Mouse (Mus musculus): Measurements from ENCODE around the gene Asic2.

Gene Asic2

GRCm38 (mm10) chr11:81968401-81968881 lies at the start of gene Asic2:
Gene Asic2 (minus strand): TSS chr11:81968457.
- DNase-seq (ENCODE audit: low spot score): no peak

GRCm38 (mm10) chr11:82016181-82016780 lies 48.0 kb upstream of the Asic2 start:
- DNase-seq (ENCODE audit: low spot score): no peak

DNA sequence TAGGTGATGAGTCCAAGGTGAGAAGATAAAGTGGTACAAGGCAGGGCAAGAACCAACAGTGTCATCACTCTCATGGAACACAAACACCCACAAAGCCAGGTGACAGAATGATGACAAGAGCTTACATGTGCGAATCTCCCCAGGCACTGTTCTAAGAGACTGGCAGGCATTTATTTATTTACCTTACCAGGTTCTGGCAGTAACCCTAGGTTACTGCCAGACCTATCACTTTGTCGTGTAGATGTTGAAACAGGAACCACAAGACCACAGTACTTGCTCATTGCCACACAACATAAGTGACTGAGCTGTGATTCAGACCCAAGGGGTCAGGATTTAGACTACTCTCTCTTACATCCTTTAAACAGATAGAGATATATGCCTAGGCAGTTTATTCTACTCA lies 46.8 kb upstream of the Asic2 start:
- DNase-seq (ENCODE audit: low spot score): no peak

DNA sequence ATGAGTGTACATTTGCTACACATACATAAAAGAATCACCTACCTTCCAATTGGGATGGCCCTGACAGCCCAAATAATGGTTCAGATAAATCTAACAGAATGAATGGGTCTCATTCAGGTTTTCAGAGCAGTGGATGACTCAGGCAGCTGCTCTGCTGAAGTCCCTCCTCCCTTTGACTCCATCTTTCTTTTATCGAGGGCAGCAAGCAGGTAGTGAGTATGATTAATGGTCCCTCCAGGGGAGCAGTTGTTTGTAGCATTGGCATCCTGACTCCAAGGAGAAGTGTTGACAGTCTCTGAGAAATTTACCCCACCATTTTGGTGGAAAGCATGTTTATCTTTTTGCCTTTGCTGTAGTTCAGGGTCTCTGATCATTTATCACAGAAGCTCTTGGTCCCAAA lies 45.5 kb upstream of the Asic2 start:
- DNase-seq (ENCODE audit: low spot score): no peak

GRCm38 (mm10) chr11:82011411-82012193 lies 43.3 kb upstream of the Asic2 start:
- peak; percentile 25 for DNase-seq (ENCODE audit: low spot score)

DNA sequence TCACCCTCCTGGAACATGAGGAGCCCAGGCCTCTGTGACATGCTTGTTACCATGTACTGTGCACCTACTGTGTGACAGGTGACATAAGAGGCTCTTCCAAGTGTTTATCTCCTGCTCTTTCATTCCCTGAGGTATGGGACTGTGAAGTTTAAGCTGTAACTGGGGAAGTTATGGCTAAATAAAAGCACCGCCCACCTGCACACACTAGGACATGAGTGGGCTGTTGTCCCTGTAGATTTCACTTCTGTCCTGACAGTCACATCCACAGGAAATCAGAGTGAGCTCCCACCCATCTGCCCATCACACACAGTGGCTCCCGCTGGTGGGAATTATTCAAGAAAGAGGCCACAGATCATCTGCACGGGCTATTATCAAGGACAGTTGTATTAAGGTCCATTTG lies 41.9 kb upstream of the Asic2 start:
- DNase-seq (ENCODE audit: low spot score): no peak

GRCm38 (mm10) chr11:82006796-82007423 lies 38.7 kb upstream of the Asic2 start:
- DNase-seq (ENCODE audit: low spot score): peak; percentile 68

GRCm38 (mm10) chr11:82004810-82005209 lies 36.6 kb upstream of the Asic2 start:
- no peak for DNase-seq (ENCODE audit: low spot score)

DNA sequence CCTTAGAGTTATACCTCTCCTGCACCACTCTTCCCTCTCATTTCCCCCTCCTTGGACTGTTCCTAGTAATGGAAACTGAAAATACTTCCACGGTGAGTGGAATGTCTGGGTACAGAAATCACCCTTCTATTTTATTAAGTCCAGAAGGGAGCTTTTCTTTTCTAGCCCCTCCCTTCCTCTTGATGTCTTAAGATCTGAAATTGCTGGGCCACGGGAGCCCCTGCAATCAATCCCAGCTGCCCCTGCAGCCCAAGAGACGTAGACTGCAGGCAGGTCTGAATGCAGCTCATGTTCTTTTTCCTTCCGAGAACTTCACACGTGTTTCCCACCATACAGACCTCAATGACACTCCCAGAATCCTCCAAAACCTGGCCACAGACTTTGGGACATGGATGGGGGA lies 32.3 kb upstream of the Asic2 start:
- DNase-seq (ENCODE audit: low spot score): no peak

DNA sequence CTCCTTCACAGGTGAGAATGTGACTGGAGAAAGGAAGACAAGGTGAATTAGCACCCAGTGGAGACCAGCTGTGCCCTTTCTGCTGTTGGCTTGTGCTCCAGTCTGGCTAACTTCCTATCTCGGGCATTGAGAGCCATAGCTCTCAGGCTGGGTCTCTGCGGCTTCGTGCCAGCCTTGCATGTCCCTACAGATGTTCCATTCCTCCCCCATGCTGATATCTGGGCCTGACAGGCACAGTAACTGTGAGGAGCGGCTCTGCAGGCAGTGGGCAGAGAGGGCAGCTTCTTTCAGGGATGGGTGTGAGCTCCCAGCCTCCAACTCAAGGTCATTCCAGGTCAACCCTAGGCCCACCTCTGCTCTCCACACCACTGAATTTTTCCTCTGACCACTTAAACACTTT lies 31.2 kb upstream of the Asic2 start:
- DNase-seq (ENCODE audit: low spot score): no peak

- DNase-seq (ENCODE audit: low spot score): no peak
These were observed 30.4 kb upstream of the Asic2 start for GRCm38 (mm10) chr11:81998646-81999045.

GRCm38 (mm10) chr11:81997085-81997484 lies 28.8 kb upstream of the Asic2 start:
- no peak for DNase-seq (ENCODE audit: low spot score)

DNA sequence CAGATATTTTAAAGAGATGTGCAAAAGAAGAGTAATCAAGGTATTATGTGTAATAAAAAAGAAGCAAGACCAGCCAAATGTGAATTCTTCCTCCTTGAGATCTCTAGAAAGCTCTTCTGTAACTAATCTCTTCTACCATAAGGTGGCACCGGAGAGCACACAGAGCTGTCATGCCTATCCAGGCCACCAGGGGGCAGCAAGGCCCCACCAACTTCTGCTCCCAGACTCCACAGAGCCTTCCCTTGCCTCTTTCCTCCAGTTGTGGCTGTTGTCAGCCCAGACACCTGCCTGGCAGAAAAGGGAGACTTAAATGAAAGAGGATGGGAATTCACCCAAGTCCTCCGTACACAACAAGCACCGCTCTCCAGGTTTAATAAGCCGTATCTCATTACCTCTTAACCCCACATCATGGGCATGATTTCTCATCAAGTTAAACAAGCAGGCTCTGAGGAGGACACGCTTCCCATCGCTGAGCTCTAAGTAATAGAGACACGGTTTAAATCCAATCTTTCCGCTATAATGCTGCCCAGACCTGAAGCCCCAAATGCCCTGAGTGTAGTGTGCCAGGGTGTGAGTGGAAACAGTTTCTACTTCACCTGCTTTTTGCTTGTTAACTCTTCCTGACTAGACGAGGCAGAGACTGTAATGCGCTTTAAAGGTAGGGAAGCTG lies 28.1 kb upstream of the Asic2 start:
- DNase-seq (ENCODE audit: low spot score): peak; percentile 43

DNA sequence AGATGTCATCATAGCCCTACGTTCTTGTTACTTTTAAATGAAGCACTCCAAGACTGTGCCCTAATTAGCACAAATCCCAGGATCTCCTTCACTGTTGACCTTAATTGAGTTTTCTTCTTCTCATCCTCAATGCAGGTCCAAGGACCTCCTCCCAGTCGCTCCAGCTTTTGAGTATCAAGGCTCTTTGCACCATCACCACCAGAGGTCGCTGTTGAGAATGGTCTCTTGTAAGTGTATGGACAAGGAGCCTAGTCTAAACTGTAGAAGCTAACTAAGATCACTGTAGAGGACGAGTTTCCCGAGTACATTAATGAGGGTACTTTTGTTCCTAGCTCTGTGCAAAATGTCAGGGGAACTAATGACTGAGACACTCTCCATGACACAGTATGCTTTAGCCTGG lies 14.9 kb upstream of the Asic2 start:
- peak; percentile 24 for DNase-seq (ENCODE audit: low spot score)

- no peak for DNase-seq (ENCODE audit: low spot score)
These were observed 13.9 kb upstream of the Asic2 start for GRCm38 (mm10) chr11:81982191-81982590.

GRCm38 (mm10) chr11:81974577-81974976 lies 6.3 kb upstream of the Asic2 start:
- no peak for DNase-seq (ENCODE audit: low spot score)

DNA sequence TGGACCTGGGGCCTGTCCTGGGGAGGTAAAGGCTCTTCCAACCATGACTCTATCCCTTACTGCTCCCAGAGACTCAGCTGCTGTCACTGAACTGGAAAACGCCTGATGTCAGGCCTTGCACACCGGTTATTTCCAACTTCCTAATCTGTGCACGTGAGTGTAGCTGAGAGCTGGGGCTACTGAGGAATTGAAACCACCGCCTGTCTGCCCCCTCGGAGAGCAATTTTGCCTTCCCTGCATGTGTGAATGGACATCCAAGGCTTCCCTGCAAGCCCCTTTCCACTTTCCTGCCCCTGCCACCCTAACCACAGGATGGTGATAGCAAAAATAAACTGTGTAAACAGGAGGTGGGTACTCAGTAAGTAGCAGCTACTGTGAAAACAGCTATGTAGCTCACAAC lies 5.4 kb upstream of the Asic2 start:
- no peak for DNase-seq (ENCODE audit: low spot score)

GRCm38 (mm10) chr11:81972044-81972443 lies 3.8 kb upstream of the Asic2 start:
- DNase-seq (ENCODE audit: low spot score): no peak

DNA sequence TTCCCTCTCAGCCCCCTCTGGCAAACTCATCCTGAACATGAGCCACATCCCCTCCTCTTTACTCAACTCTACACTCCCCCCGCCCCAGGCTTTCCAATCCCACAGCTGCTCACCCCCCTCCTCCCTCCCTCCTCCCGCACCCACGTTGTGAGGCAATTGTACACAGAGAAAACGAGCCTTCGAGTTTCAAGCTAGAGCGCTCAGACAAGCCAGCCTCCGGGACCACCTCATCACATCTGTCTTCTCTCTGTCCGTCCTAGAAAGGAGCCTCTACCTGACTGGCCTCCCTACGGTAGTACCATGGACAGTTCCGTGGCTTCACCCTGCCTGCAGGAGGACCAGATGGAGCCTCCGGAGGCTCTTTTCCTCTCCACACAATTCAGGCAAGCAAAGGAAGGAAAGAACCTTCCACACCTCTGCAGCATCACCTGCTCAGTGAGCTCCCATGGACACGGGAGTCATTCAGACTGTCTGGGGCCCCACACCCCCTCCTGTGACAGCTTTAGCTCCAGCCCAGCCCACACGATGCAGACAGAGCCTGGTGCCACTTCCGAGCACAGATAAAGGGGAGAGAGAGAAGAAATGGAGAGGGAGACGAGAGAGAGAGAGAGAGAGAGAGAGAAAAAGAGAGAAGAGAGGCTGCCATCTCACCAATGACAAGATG lies 1.5 kb downstream of the Asic2 start:
- DNase-seq (ENCODE audit: low spot score): no peak

DNA sequence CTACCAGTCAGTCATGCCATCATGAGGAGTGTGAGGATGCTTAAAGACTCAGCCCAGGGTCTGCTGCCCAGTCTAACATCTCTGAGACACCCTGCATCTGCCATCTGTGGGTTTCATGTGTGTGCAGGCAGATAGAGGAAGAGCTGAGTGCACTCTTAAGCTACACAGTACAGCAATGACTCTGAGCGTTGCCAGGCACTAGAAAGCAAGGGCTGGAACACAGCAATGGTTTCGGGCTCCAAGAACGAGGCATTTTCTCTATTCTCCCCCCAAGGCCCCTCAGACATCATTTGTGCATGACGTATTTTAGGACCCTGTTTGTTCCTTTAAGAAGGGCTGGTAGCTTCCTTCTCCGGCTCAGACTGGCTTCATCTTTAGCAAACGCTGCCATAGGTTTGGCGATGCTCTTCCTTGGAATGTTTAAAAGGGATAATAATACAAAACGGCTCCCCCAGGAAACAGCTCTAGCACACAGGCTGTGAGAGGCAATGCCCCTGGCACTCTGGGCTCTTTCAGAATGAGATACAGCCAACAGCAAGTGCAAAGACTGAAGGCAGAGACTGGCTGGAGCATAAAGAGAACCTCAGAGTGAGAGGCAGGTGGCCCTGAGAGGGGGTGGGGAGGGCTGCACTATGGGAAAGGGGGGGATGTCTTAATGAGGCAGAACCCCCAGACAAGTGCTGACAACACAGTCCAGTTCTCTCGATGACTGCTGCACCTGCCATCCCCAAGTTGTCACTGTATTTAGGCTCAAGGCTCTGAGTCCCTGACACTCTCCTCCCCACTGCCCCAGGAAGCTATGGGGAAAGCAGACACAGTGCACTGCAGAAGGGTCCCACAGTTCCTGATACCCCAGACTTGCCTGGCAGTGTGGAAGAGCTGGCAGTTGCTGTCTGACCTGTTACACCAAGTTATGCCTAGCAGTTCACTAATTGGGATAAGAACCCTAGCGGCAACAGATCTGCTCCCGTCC lies 2.3 kb downstream of the Asic2 start:
- DNase-seq (ENCODE audit: low spot score): no peak

DNA sequence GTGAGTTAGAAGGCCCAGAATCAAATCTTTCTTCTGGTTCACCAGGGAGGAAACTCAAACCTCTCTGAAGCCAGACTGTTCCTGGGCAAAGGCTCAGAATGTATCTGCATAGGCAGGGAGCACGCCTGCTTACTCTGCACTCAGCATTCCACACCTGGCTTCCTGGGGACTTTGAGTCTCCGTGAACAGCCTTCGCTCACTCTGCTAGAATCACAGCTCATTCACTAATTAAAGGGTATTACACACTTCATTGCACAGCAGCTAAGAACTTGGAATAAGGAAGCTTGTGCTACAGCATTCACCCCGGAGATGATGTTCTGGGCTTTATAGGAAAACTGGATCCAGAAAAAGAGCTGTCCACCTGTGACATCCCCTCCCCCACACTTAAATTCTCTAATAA lies 3.7 kb downstream of the Asic2 start:
- DNase-seq (ENCODE audit: low spot score): no peak

Data from lung, postnatal 25 days (tissue).